Mouse (Mus musculus) forebrain, embryonic 16.5 days (tissue): ENCODE results near the gene Cldn8. TPM values are rescaled to one million over a fixed set of nuclear protein-coding genes. Genes with fewer than 3 reads are reported as not detected.

ENCODE experiments used
- polyA plus RNA-seq: library from polyadenylated mRNA; unstranded; fragments of >200 nt; fragmentation: Nextera tagmentation; extraction: Ambion mirVana; gene quantifications from 2 replicates; pipeline ENCODE4 v1.2.1, GENCODE M21; 2015

Gene Cldn8
- polyA plus RNA-seq, 1 experiment from 2014 or later: not detected

Other genes with a start within 250 kb of the Cldn8 start
- not detected in 2 replicates for gene Cldn17, start 56.2 kb downstream of the Cldn8 start, polyA plus RNA-seq
- gene Krtap24-1, start 49.1 kb upstream of the Cldn8 start, polyA plus RNA-seq: not detected in 2 replicates
- not detected in 2 replicates for gene 2310079G19Rik, start 64.5 kb upstream of the Cldn8 start, polyA plus RNA-seq
- not detected in 2 replicates for gene Krtap26-1, start 84.6 kb upstream of the Cldn8 start, polyA plus RNA-seq
- gene Krtap27-1, start 108.5 kb upstream of the Cldn8 start, polyA plus RNA-seq: not detected in 2 replicates
- gene 2310061N02Rik, start 144.8 kb upstream of the Cldn8 start, polyA plus RNA-seq: not detected in 2 replicates
- not detected in 2 replicates for gene Krtap13-1, start 165.7 kb upstream of the Cldn8 start, polyA plus RNA-seq
- gene Krtap13, start 188.5 kb upstream of the Cldn8 start, polyA plus RNA-seq: not detected in 2 replicates
- 0.45 TPM in 1 of 2 replicates, not detected in the other for gene 2310034C09Rik, start 195.7 kb upstream of the Cldn8 start, polyA plus RNA-seq
- gene 2310057N15Rik, start 211.0 kb upstream of the Cldn8 start, polyA plus RNA-seq: not detected in 2 replicates
- not detected in 2 replicates for gene Gm5965, start 214.7 kb upstream of the Cldn8 start, polyA plus RNA-seq
- gene Gm20741, start 249.0 kb upstream of the Cldn8 start, polyA plus RNA-seq: not detected in 2 replicates